ENCODE assay signal across 15 mouse cellular contexts in genomic region chr11:85520236-85520635, GRCm38 (mm10).
DNase-seq lines count a peak whose midpoint lies in the region; ATAC-seq and TF ChIP-seq lines count a peak whose summit lies in the region.
"Had no signal": no experiment of that assay in that cellular context is flagged by ENCODE, and none has a peak within 500 bp of the region (broad histone marks: within the 10 kb centered on the region; RNA-seq: fewer than 3 reads in every experiment).

No protein-coding gene starts in this region.

- no peaks in the 10 kb centered on the region for H3K9me3 ChIP-seq in heart, embryonic 11.5 days (replicated peaks; ENCODE audit: control insufficient read depth, low read length)
- H3K9me3 ChIP-seq in kidney, embryonic 14.5 days (ENCODE audit: control insufficient read depth, low read length), result no peaks in the 10 kb centered on the region
- H3K9me3 ChIP-seq: forebrain, embryonic 15.5 days; hindbrain, embryonic 15.5 days had no signal

- no peak for TF ChIP-seq POLR2A in lung, adult 2 months (IDR thresholded peaks at IDR 0.05; ENCODE audit: borderline replicate concordance, extremely low read depth, low read depth, low read length)

- H3K27me3 ChIP-seq in heart, embryonic 11.5 days (ENCODE audit: control insufficient read depth, insufficient read depth, low read length), result 0 out of 2 replicates have a peak, but pooled peaks cover 3% of the 10 kb centered on the region
- no peaks in the 10 kb centered on the region; the same call in 1 of the 2 replicates for H3K27me3 ChIP-seq in kidney, embryonic 14.5 days (ENCODE audit: control insufficient read depth, insufficient read depth, low read length)

- H3K4me2 ChIP-seq in heart, embryonic 11.5 days, result no peak overlapping the region
- no peak overlapping the region for H3K4me2 ChIP-seq in kidney, embryonic 14.5 days (replicated peaks; ENCODE audit: low read depth, low read length)
- H3K4me2 ChIP-seq: forebrain, embryonic 15.5 days; hindbrain, embryonic 15.5 days had no signal

- WGBS in heart, embryonic 11.5 days (ENCODE audit: insufficient replicate concordance), result 74% methylated on average over 12 of the region's 12 CpGs
- WGBS in kidney, embryonic 14.5 days, result 37% methylated on average over 12 of the region's 12 CpGs
- WGBS in lung, adult 2 months, result 68% methylated on average over 12 of the region's 12 CpGs

- ATAC-seq in heart, embryonic 11.5 days (replicated peaks; ENCODE audit: insufficient number of reproducible peaks, low FRiP score, low TSS enrichment), result no peak
- ATAC-seq in kidney, embryonic 14.5 days (ENCODE audit: low FRiP score, low TSS enrichment), result no peak
- ATAC-seq: forebrain, embryonic 15.5 days had no signal

- H3K4me1 ChIP-seq in heart, embryonic 11.5 days (ENCODE audit: control insufficient read depth, insufficient read depth, low read length), result peaks cover 13% of the 10 kb centered on the region
- peaks cover 28% of the 10 kb centered on the region; the same call in 1 of the 2 replicates for H3K4me1 ChIP-seq in kidney, embryonic 14.5 days (ENCODE audit: control insufficient read depth, insufficient read depth, low read length)
- peaks cover 19% of the 10 kb centered on the region for H3K4me1 ChIP-seq in lung, adult 2 months (ENCODE audit: control insufficient read depth, insufficient read depth, low read length)

- no peak for TF ChIP-seq CTCF in lung, adult 2 months (IDR thresholded peaks at IDR 0.05; ENCODE audit: insufficient read depth, low read length)

- no peak overlapping the region for H3K27ac ChIP-seq in heart, embryonic 11.5 days (ENCODE audit: low read depth, low read length)
- H3K27ac ChIP-seq in kidney, embryonic 14.5 days (ENCODE audit: low read depth, low read length), result no peak overlapping the region
- H3K27ac ChIP-seq: forebrain, embryonic 15.5 days; hindbrain, embryonic 15.5 days had no signal

- no peak overlapping the region for H3K9ac ChIP-seq in heart, embryonic 11.5 days (ENCODE audit: low read depth, low read length)
- no peak overlapping the region for H3K9ac ChIP-seq in kidney, embryonic 14.5 days (ENCODE audit: low read depth, low read length)
- H3K9ac ChIP-seq: forebrain, embryonic 15.5 days; hindbrain, embryonic 15.5 days had no signal

- peak; percentile 30 to 69 for DNase-seq in adrenal gland, adult (ENCODE audit: inconsistent age in 2 of 2, low spot score in 1 of 2)
- no peak for DNase-seq in adrenal gland, postnatal 25 days
- peak; percentile 10 to 38 for DNase-seq in heart, adult 18-20 months
- DNase-seq in kidney, postnatal 10 days, result peak; percentile 19
- peak; percentile 46 for DNase-seq in lung, postnatal 36 days
- DNase-seq in lung, adult 2 months, result no peak
- DNase-seq: cerebellum, adult 9-10 months; layer of hippocampus, postnatal 36 days; left cerebral cortex, postnatal 4 days; thymus, adult 18-20 months had no signal

- H3K4me3 ChIP-seq in heart, embryonic 11.5 days (ENCODE audit: low read depth, low read length), result no peak overlapping the region
- no peak overlapping the region for H3K4me3 ChIP-seq in kidney, embryonic 14.5 days (ENCODE audit: low read length)
- no peak overlapping the region for H3K4me3 ChIP-seq in lung, adult 2 months (replicated peaks; ENCODE audit: extremely low read depth, low read depth, low read length)
- H3K4me3 ChIP-seq: erythroblast, embryonic 14.5 days; forebrain, embryonic 15.5 days; hindbrain, embryonic 15.5 days had no signal

- no peaks in the 10 kb centered on the region for H3K36me3 ChIP-seq in heart, embryonic 11.5 days (ENCODE audit: control insufficient read depth, insufficient read depth, low read length)
- H3K36me3 ChIP-seq in kidney, embryonic 14.5 days (ENCODE audit: control insufficient read depth, insufficient read depth, low read length), result no peaks in the 10 kb centered on the region
- H3K36me3 ChIP-seq: forebrain, embryonic 15.5 days; hindbrain, embryonic 15.5 days had no signal

Comparison
In these comparisons a context has a peak if more than half of its experiments do, and no peak if none do; other contexts are left out.
1. DNase-seq: peak in adrenal gland, adult (2 of 2), heart, adult 18-20 months (2 of 2), kidney, postnatal 10 days (single experiment) and lung, postnatal 36 days (single experiment); none in adrenal gland, postnatal 25 days (single experiment) and lung, adult 2 months (single experiment).